Mouse (Mus musculus): ENCODE measurements at regions not wholly inside any gene's neighbourhood (a gene's known extent, or its start where the extent isn't known, plus 50 kb on each side); places are given as distances from the start of the nearest gene placed in this dataset.

DNA sequence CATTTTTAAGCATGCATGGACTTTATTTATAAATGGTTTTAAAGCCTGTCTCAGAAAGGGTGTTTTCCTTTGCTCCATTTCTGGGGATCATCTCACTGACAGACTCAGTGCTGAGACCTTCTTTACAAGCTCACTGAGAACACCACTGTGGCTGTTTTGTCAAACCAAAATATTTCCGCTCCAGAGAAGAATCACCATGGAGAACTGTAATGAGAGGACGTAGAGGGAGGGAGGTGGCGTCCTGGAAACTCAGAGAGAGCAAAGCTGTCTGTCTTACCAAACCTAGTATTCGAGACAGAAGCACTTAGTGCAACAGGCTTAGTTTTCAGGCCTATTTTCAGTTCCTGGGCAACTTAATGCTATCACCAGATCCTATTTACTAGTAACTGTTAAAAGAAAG is 2565.5 kb upstream of the 5930422O12Rik start:
- TF ChIP-seq CTCF (IDR thresholded peaks at IDR 0.05), result no peak
- no peak for TF ChIP-seq EP300 (IDR thresholded peaks at IDR 0.05; ENCODE audit: insufficient read depth, low read depth, low read length)
- no peak for TF ChIP-seq POLR2A (IDR thresholded peaks at IDR 0.05; ENCODE audit: insufficient read depth, low read depth, low read length)
